Mouse (Mus musculus) hindbrain, postnatal 0 days (tissue): ENCODE results near the gene 1600015I10Rik. TPM values are rescaled to one million over a fixed set of nuclear protein-coding genes. Genes with fewer than 3 reads are reported as not detected.

ENCODE experiments used
- ATAC-seq: fragments of 200-750 bp; cut with Nextera tagmentation; 2 replicates; pipeline ENCODE4 v1.8.0; 2017; ENCODE audit warnings: mild to moderate bottlenecking, moderate TSS enrichment, moderate library complexity
- DNase-seq: peaks from one replicate; pipeline ENCODE4 v3.0.0-alpha.2; 2015; ENCODE audit warnings: low spot score
- H3K27ac ChIP-seq: fragments of 300-500 bp; sonication (generic); 2 replicates; pipeline ENCODE4 v1.5.1; 2014; ENCODE audit warnings: mild to moderate bottlenecking
- H3K27me3 ChIP-seq: fragments of 300-500 bp; sonication (generic); 2 replicates; pipeline ENCODE4 v1.6.1; 2014; ENCODE audit warnings: low read length, mixed read lengths; ENCODE audit not compliant: insufficient read depth
- H3K36me3 ChIP-seq: fragments of 300-500 bp; sonication (generic); 2 replicates; pipeline ENCODE4 v1.6.1; 2014; ENCODE audit warnings: low read length, mixed read lengths; ENCODE audit not compliant: insufficient read depth
- H3K4me1 ChIP-seq: fragments of 300-500 bp; sonication (generic); 2 replicates; pipeline ENCODE4 v1.6.1; 2014; ENCODE audit warnings: antibody characterized with exemption, low read length, mixed read lengths; ENCODE audit not compliant: insufficient read depth
- H3K4me2 ChIP-seq: fragments of 300-500 bp; sonication (generic); 2 replicates; pipeline ENCODE4 v1.6.1; 2014; ENCODE audit warnings: low read depth, mild to moderate bottlenecking, low read length, moderate library complexity, mixed read lengths
- H3K4me3 ChIP-seq: fragments of 300-500 bp; sonication (generic); 2 replicates; pipeline ENCODE4 v1.5.1; 2014; ENCODE audit warnings: low read length
- H3K9ac ChIP-seq: fragments of 300-500 bp; sonication (generic); replicated peaks from 2 replicates; pipeline ENCODE4 v1.6.1; 2014; ENCODE audit warnings: mild to moderate bottlenecking, low read length, moderate library complexity, mixed read lengths
- H3K9me3 ChIP-seq: fragments of 300-500 bp; sonication (generic); 2 replicates; pipeline ENCODE4 v1.6.1; 2016; ENCODE audit warnings: low read length, mixed read lengths
- CTCF ChIP-seq: IDR thresholded peaks from 2 replicates; pipeline ENCODE4 v1.5.1; 2016; ENCODE audit warnings: antibody characterized with exemption, control low read depth, low read depth
- WGBS: fragments of 180-500 bp; shearing (Covaris S2); extraction: QIAGEN DNeasy Blood & Tissue Kit; methylation state at CpG from one replicate; pipeline ENCODE4 v1.1.7; 2014; 5-methylcytosine and 5-hydroxymethylcytosine counted together
- polyA plus RNA-seq: library from polyadenylated mRNA; unstranded; fragments of >200 nt; fragmentation: Nextera tagmentation; extraction: Ambion mirVana; gene quantifications from 2 replicates; pipeline ENCODE4 v1.2.1, GENCODE M21; 2015
- total RNA-seq: library from RNA; depleted of rRNA; stranded (reverse); fragments of >200 nt; gene quantifications from 2 replicates; pipeline ENCODE4 v1.2.3, GENCODE M21; 2014

The 1600015I10Rik gene
- total and polyA plus RNA-seq, 2 experiments from 2014 or later = not detected

DNA sequence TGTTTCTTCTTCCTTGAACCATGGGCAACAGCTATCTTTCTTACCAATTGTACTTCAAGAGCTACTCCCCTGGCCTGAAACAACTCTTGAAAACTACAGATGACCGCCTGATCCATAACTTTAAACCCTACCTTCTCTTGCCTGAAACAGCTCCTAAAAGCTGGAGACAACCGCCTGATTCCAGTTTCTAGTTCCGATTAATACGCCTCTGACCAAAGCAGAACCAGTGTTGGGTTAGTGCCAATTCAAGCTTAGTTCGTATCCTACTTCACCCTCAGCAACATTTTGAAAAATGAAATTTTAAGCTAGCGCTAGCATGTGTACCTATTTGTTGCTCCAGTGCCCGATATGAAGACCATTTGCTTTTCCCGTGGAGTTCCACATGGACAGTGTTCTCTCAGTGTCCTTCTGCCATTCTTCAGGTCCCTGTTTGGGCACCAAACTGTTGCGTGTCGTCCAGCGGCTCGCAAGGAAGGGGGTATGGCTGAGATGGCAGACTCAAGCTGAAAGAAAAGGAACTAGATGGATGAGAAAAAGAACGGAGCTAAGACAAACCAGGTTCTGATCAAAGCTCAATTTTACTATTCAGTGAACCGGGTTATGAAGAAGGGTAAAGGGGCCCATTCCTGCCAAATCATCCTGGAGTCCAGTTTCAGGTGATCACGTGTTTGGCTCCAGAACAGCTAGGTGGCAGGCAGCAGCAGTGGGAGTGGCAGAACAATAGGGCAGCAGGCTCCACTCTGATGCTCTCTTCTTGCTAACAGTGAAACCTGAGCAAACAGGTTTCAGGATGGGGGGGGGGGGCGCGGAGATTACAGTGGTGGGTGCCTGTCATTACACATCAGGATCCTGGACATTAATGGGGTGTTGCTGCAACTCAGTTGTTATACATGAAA, 26.9 kb upstream of the 1600015I10Rik start:
- 92% methylated on average over 17 of the region's 17 CpGs for WGBS
- no peak overlapping the region for H3K27ac ChIP-seq
- H3K36me3 ChIP-seq = no peaks in the 10 kb centered on the region

DNA sequence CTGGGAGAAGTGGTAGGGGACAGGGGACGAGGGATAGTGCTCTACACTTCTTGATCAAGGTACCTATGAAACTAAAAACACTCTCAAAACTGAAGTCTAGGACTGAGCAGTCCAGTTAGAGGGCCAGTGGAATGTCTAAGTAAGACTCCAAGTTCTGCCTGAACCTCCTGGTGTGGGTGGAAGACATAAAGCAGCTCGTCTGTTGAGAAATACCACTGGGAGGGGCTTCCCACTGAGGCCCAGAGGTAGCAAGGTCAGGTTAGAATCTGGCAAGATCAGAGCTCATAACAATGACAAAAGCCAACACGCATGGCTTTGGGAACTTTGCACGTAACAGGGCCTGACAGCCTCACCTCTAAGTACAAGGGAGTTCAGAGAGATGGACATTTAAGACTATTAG, 26.3 kb upstream of the 1600015I10Rik start:
- ATAC-seq = no peak
- WGBS = 69% methylated on average over 4 of the region's 4 CpGs
- H3K27ac ChIP-seq = no peak overlapping the region
- H3K4me3 ChIP-seq = no peak overlapping the region
- H3K4me1 ChIP-seq = no peaks in the 10 kb centered on the region
- no peak for TF ChIP-seq CTCF
- no peak overlapping the region for H3K4me2 ChIP-seq
- no peaks in the 10 kb centered on the region for H3K36me3 ChIP-seq
- DNase-seq = no peak
- no peaks in the 10 kb centered on the region for H3K9me3 ChIP-seq
- H3K9ac ChIP-seq = no peak overlapping the region
- no peaks in the 10 kb centered on the region for H3K27me3 ChIP-seq

More for the DNA sequence above, 26.9 kb upstream of the 1600015I10Rik start:
- Histone ChIP-seq H3K4me3 (no peak overlapping the region), H3K9me3 (no peaks in the 10 kb centered on the region), H3K27me3 (no peaks in the 10 kb centered on the region), H3K4me1 (no peaks in the 10 kb centered on the region), H3K9ac (no peak overlapping the region), H3K4me2 (no peak overlapping the region)
- no peak for DNase-seq
- no peak for TF ChIP-seq CTCF
- no peak for ATAC-seq

- WGBS = 91% methylated on average over 13 of the region's 13 CpGs
Observed at GRCm38 (mm10) chr6:48905606-48906005, 24.1 kb upstream of the 1600015I10Rik start.

GRCm38 (mm10) chr6:48906371-48906770, 23.3 kb upstream of the 1600015I10Rik start:
- TF ChIP-seq CTCF = no peak
- no peaks in the 10 kb centered on the region for H3K9me3 ChIP-seq
- H3K9ac ChIP-seq = no peak overlapping the region
- DNase-seq = no peak
- no peak for ATAC-seq
- WGBS = 92% methylated on average over 14 of the region's 14 CpGs
- H3K27ac ChIP-seq = no peak overlapping the region
- H3K4me3 ChIP-seq = no peak overlapping the region
- no peaks in the 10 kb centered on the region for H3K4me1 ChIP-seq
- H3K36me3 ChIP-seq = no peaks in the 10 kb centered on the region
- H3K4me2 ChIP-seq = no peak overlapping the region
- no peaks in the 10 kb centered on the region for H3K27me3 ChIP-seq

More at GRCm38 (mm10) chr6:48905606-48906005, 24.1 kb upstream of the 1600015I10Rik start:
- no peaks in the 10 kb centered on the region for H3K9me3 ChIP-seq
- H3K4me3 ChIP-seq = no peak overlapping the region
- no peaks in the 10 kb centered on the region for H3K27me3 ChIP-seq
- no peak overlapping the region for H3K9ac ChIP-seq
- no peaks in the 10 kb centered on the region for H3K4me1 ChIP-seq
- no peak overlapping the region for H3K4me2 ChIP-seq
- no peak overlapping the region for H3K27ac ChIP-seq
- ATAC-seq (no peak), DNase-seq (no peak)
- no peak for TF ChIP-seq CTCF
- no peaks in the 10 kb centered on the region for H3K36me3 ChIP-seq

- 100% methylated on average over 1 of the region's 1 CpGs for WGBS
- ATAC-seq = no peak
- no peak overlapping the region for H3K27ac ChIP-seq
Observed at GRCm38 (mm10) chr6:48909229-48909628, 20.5 kb upstream of the 1600015I10Rik start.

DNA sequence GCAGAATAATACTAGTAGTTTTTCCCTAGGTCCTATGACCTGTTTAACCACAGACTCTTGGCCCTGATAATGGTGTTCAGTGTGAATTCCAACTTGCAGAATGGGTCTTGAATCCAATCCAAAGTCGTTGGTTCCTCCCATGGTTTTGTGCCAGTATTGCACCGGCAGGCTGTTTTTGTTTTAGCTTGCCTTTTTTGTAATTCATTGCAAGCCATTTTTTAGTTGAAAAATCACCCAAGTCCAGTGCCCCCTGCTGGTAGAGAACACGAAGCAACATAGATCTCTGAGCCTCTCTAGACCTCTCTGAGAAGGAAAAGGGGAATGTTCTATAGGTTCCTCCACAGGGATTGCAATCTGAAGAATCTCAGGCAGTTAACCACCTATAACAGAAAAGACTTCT, 17.7 kb upstream of the 1600015I10Rik start:
- DNase-seq (peak; percentile 12), ATAC-seq (no peak)
- no peak overlapping the region for H3K9ac ChIP-seq
- no peak overlapping the region for H3K27ac ChIP-seq
- H3K4me3 ChIP-seq = no peak overlapping the region
- no peaks in the 10 kb centered on the region for H3K9me3 ChIP-seq
- TF ChIP-seq CTCF = peak; percentile 35; the same call in 1 of the 2 replicates
- H3K27me3 ChIP-seq = no peaks in the 10 kb centered on the region
- H3K36me3 ChIP-seq = no peaks in the 10 kb centered on the region
- no peaks in the 10 kb centered on the region for H3K4me1 ChIP-seq
- no peak overlapping the region for H3K4me2 ChIP-seq
- 30% methylated on average over 3 of the region's 3 CpGs for WGBS

More at GRCm38 (mm10) chr6:48909229-48909628, 20.5 kb upstream of the 1600015I10Rik start:
- no peaks in the 10 kb centered on the region for H3K9me3 ChIP-seq
- no peak overlapping the region for H3K9ac ChIP-seq
- TF ChIP-seq CTCF = no peak
- no peaks in the 10 kb centered on the region for H3K4me1 ChIP-seq
- no peaks in the 10 kb centered on the region for H3K27me3 ChIP-seq
- H3K4me2 ChIP-seq = no peak overlapping the region
- no peak overlapping the region for H3K4me3 ChIP-seq
- DNase-seq = no peak
- H3K36me3 ChIP-seq = no peaks in the 10 kb centered on the region

- DNase-seq = no peak
- no peak overlapping the region for H3K4me2 ChIP-seq
- WGBS = 98% methylated on average over 2 of the region's 2 CpGs
Observed at GRCm38 (mm10) chr6:48913587-48913986, 16.1 kb upstream of the 1600015I10Rik start.

More at GRCm38 (mm10) chr6:48913587-48913986, 16.1 kb upstream of the 1600015I10Rik start:
- Histone ChIP-seq H3K4me1 (no peaks in the 10 kb centered on the region), H3K9me3 (no peaks in the 10 kb centered on the region), H3K36me3 (no peaks in the 10 kb centered on the region), H3K9ac (no peak overlapping the region), H3K27ac (no peak overlapping the region), H3K4me3 (no peak overlapping the region), H3K27me3 (no peaks in the 10 kb centered on the region)
- no peak for TF ChIP-seq CTCF
- no peak for ATAC-seq
